Mouse (Mus musculus): ENCODE results near the gene Tut4. TPM values are rescaled to one million over a fixed set of nuclear protein-coding genes. Genes with fewer than 3 reads are reported as not detected.

Tut4 gene
- total RNA-seq, 2 experiments from 2014 or later = 8.4 to 13.1 TPM

DNA sequence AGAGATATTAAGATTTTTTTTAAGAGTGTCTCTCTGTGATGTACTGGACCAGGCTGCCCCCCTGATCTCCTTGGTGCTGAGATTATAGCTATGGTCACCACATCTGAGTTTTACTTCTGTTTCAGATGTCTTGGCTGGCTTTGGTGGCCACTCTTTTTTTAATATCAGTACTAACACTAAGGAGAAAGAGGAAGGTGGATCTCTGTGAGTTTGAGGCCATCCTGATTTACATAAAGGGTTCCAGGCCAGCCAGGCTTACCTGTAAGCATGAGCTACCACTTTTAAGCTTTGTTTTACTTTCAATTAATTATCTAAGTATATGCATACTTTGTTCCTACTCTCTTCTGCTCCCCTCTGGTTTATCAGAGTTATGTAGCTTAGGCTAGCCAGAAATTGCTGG, 23.6 kb downstream of the Tut4 start:
- no peak for ATAC-seq (replicated peaks; ENCODE audit: low FRiP score, poor library complexity, severe bottlenecking)

- no peak for ATAC-seq (replicated peaks; ENCODE audit: low FRiP score, poor library complexity, severe bottlenecking)
Measured at GRCm38 (mm10) chr4:108484230-108484629, 25.0 kb downstream of the Tut4 start.

DNA sequence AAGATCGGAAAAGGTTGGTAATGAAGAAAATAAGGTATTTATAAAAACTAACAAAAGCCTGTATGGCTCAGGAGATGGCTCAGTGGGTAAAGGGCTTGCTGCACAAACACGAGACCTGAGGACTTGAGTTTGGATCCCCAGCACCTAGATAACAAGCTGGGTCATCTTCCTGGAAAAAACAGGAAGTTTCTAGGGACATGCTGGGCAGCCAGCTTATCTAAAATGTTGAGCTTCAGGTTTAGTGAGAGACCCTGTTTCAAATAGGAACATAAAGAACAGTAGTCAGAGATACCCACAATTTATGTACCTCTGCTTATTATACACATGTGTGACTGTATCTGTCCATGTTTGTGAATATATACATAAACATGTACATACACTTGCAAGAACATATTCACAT, 43.8 kb downstream of the Tut4 start:
- no peak for ATAC-seq (replicated peaks; ENCODE audit: low FRiP score, poor library complexity, severe bottlenecking)

DNA sequence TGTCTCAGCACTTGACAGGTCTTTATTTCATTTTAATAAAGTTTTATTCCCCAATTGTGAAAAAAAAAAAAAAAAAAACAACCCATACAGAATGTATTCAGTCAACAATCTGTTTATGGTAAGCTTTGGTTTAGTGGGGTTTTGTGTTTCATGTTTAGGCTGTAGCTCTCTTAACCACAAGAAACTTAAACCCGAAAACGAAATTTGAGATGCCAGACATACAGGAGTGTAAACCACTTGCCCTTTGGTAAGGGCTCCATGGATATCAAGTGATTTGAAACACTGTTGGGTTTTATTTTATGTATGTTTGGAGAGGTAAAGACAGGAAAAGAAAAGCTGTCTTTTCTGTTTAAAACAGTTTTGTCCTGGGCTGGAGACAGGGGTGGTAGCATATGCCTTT, 80.5 kb downstream of the Tut4 start:
- no peak for ATAC-seq (replicated peaks; ENCODE audit: low FRiP score, poor library complexity, severe bottlenecking)

DNA sequence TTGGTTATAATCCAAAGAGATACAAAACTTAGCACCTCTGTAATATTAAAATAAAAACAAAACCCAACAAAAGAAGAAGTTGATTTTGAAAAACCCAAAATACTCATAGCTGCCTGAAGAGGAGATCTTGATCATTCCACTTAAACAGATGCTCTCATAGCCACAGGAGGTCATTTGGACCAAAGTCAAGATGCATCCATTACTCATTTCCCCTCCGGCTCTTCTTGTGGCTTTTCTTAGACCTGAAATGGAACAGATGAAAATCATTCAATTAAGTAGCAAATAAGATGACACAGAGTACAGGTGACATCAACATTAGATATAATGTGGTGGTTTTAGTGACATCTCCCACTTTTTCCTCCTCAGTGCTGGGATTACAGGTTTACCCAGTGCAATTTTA, 105.8 kb downstream of the Tut4 start:
- ATAC-seq (replicated peaks; ENCODE audit: low FRiP score, poor library complexity, severe bottlenecking) = no peak

- ATAC-seq (replicated peaks; ENCODE audit: low FRiP score, poor library complexity, severe bottlenecking) = no peak
Measured at GRCm38 (mm10) chr4:108572644-108573043, 113.4 kb downstream of the Tut4 start.

GRCm38 (mm10) chr4:108578840-108579742, 119.9 kb downstream of the Tut4 start, which contains the start of the genes Prpf38a and Orc1:
TSS of gene Prpf38a (minus strand) at chr4:108579336.
TSS of gene Orc1 (plus strand) at chr4:108579423.
- peak; percentile 94 for ATAC-seq (replicated peaks; ENCODE audit: low FRiP score, poor library complexity, severe bottlenecking)

GRCm38 (mm10) chr4:108579743-108580411, 120.7 kb downstream of the Tut4 start:
- ATAC-seq (replicated peaks; ENCODE audit: low FRiP score, poor library complexity, severe bottlenecking) = 0 out of 2 replicates have a peak, but pooled peaks have one; percentile 32

DNA sequence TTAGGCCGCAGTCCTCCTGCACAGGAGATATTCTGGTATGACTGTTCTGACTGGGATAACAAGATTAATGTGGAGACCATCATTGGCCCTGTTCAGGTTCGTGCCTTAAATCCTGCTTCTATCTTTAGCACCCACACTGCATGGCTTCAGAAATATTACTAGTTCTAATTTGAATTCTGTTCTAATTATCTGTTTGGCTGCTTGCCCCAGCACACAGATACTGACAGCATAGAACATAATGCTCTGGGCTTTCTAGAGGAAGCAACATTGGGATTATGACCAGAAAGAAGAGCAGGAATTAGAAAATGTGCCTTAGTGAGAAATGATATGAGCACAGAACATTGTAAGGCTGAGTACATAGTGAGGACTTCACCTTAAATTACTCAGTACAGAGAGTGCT, 134.2 kb downstream of the Tut4 start:
- no peak for ATAC-seq (replicated peaks; ENCODE audit: low FRiP score, poor library complexity, severe bottlenecking)

DNA sequence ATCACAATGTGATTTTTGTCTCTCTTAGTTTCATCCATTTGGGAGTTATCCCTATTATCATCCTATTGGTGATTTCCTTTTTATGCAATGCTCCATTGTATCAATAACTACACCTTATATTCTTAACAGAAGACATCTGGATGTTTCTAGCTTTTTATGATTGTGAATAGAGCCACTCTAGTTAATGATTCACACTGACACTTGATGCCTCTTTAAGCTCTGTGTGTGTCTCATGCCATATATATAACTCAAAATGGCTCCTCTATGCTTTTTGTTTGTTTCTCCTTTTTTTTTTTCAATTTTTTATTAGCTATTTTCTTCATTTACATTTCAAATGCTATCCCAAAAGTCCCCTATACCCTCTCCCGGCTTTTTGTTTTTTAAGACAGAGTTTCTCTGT, 136.6 kb downstream of the Tut4 start:
- ATAC-seq (replicated peaks; ENCODE audit: low FRiP score, poor library complexity, severe bottlenecking) = no peak

DNA sequence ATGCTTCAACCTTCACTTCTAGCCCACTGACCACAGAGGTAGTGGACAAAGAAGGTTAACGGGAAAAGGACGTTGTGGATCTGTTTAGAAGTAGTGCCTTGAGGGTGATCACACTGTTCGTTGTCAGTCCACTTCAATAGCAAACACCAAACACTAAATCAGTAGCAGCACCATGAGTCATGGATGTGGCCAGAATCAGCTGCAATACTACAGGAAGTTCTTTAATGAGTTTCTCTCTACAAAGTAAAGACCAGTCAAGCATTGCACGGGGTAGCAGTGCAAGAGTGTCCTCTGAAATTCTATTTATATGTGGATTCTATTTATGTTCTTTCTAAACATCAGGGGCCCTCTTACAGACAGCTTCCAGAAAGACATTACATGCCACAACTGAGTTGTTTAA, 139.1 kb downstream of the Tut4 start:
- no peak for ATAC-seq (replicated peaks; ENCODE audit: low FRiP score, poor library complexity, severe bottlenecking)

- ATAC-seq (replicated peaks; ENCODE audit: low FRiP score, poor library complexity, severe bottlenecking) = no peak
Measured at GRCm38 (mm10) chr4:108601870-108602269, 142.6 kb downstream of the Tut4 start.

DNA sequence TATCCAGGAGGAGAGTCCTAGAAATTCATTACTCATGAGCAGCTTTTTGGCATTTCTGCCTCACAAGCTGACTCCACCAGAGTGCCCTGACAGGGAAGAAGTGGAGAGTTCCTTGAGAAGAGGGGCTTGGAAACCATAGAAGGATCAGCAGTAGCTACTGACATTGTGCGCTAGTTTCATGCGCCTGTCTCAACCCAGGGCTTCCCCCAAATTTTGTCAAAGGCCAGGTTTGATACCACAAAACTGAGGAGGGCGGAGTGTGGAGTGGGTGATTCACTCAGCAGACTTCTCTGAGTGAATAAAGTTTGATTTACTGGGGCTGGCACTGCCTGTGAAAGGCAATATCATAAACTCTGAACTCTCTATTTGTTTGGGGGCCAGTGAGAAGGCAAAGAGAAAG, 149.4 kb downstream of the Tut4 start:
- no peak for ATAC-seq (replicated peaks; ENCODE audit: low FRiP score, poor library complexity, severe bottlenecking)

Other genes starting within 250 kb of the Tut4 start
- gene Zyg11a, start 241.4 kb upstream of the Tut4 start, total RNA-seq (2015; ENCODE audit: low replicate concordance) = not detected in 2 replicates
- gene Zyg11a, start 241.4 kb upstream of the Tut4 start, total RNA-seq (2017; ENCODE audit: low replicate concordance) = not detected in 2 replicates
- gene Zyg11b, start 158.3 kb upstream of the Tut4 start, total RNA-seq (2015; ENCODE audit: low replicate concordance) = 3.8 and 4.0 TPM in 2 replicates
- 3.8 and 3.9 TPM in 2 replicates for gene Zyg11b, start 158.3 kb upstream of the Tut4 start, total RNA-seq (2017; ENCODE audit: low replicate concordance)
- gene Coa7, start 131.3 kb upstream of the Tut4 start, total RNA-seq (2015; ENCODE audit: low replicate concordance) = 0.38 and 14.2 TPM in 2 replicates
- 0.51 and 0.70 TPM in 2 replicates for gene Coa7, start 131.3 kb upstream of the Tut4 start, total RNA-seq (2017; ENCODE audit: low replicate concordance)
- not detected in 2 replicates for gene Shisal2a, start 76.1 kb upstream of the Tut4 start, total RNA-seq (2015; ENCODE audit: low replicate concordance)
- gene Shisal2a, start 76.1 kb upstream of the Tut4 start, total RNA-seq (2017; ENCODE audit: low replicate concordance) = not detected in 2 replicates
- gene Gpx7, start 52.5 kb upstream of the Tut4 start, total RNA-seq (2015; ENCODE audit: low replicate concordance) = not detected in 2 replicates
- gene Gpx7, start 52.5 kb upstream of the Tut4 start, total RNA-seq (2017; ENCODE audit: low replicate concordance) = not detected in 2 replicates
- gene Prpf38a, start 119.9 kb downstream of the Tut4 start, total RNA-seq (2015; ENCODE audit: low replicate concordance) = 12.9 and 19.2 TPM in 2 replicates
- gene Prpf38a, start 119.9 kb downstream of the Tut4 start, total RNA-seq (2017; ENCODE audit: low replicate concordance) = 37.7 and 46.8 TPM in 2 replicates
- 9.8 and 11.3 TPM in 2 replicates for gene Orc1, start 120.0 kb downstream of the Tut4 start, total RNA-seq (2015; ENCODE audit: low replicate concordance)
- gene Orc1, start 120.0 kb downstream of the Tut4 start, total RNA-seq (2017; ENCODE audit: low replicate concordance) = 16.6 and 22.4 TPM in 2 replicates
- 2.7 and 13.0 TPM in 2 replicates for gene Cc2d1b, start 160.5 kb downstream of the Tut4 start, total RNA-seq (2015; ENCODE audit: low replicate concordance)
- gene Cc2d1b, start 160.5 kb downstream of the Tut4 start, total RNA-seq (2017; ENCODE audit: low replicate concordance) = 8.3 and 8.8 TPM in 2 replicates